Mouse (Mus musculus) B cell, adult 2 months (primary cell): ENCODE data around the gene Gfod1.

Source experiments
- DNase-seq, 2 experiments: peaks; one replicate each; pipeline ENCODE4 v3.0.0; 2022

Gfod1 gene

DNA sequence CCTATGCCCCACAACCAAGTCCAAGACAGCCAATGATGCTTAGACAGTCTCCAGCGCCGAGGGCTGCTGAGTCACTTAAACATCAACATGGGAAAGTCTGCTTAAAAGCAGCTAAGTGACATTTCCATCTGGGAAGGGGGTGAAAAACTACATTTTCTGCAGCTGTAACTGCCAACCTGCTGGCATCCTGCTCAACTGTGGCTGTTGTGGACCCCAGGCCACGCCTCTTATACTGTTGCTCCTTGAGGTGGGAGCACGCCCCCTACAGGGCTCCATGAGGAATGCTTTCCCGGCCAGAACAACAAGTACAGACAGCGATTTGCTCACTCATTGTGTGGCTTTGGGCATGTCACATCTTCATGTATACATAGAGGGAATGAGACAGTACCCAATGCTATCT is 106.8 kb downstream of the Gfod1 start:
- DNase-seq = peak; percentile 17 to 25

DNA sequence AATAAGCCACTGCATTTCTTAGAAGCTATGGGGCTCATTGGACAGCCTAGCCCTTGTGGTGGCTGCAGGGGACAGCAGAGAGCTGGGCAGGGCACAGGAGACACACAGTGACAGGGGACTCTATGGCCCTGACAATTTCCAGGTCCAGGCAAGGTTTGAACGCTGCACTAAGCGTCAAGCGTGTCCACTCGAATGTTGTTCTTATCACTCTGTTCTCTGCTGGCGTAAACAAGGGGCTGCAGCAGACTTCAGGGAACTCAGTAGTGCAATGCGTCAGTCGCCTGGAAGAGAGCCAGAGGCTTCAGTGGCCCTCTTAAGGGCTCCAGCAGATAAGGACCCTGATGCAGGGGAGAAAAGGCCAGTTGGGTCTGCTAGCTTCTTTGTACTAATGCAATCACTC is 108.0 kb downstream of the Gfod1 start:
- DNase-seq = no peak

DNA sequence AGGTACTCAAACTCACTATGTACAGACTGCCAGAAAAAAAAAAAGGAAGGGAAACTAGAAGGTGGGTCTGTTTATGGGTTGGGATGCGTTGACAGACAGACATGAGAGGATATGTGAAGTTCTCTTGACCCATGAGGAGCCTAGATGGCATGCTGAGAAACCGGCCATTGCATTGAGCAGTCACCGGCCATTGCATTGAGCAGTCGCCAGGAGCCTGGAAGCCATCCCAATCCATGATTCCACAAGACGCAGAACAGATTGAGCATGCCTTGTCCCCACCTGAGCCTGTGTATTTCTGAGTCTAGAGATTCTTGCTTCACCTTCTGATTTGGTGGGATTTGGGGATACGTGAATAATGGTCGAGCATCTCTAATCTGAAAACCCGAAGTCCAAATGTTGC is 110.0 kb downstream of the Gfod1 start:
- DNase-seq = no peak

DNA sequence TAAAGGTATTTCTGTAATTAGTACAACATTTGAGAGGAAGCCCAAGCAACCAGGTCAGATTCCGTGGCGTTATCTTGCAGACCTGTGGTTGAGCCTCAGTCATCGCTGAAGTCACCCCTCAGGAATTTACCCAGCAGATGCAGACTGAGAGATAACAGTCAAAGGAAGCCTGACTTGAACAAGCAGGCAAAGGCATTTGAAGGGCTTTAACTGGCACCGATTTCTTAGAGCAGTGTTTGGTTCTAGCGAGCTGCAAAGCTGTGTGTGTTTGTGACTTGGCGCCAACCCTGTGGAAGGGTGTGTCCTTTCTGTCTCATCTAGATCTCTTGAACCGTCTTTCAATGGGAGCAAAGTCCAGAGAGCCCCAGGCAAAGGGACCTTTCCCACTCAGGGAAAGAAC is 110.7 kb downstream of the Gfod1 start:
- no peak for DNase-seq

DNA sequence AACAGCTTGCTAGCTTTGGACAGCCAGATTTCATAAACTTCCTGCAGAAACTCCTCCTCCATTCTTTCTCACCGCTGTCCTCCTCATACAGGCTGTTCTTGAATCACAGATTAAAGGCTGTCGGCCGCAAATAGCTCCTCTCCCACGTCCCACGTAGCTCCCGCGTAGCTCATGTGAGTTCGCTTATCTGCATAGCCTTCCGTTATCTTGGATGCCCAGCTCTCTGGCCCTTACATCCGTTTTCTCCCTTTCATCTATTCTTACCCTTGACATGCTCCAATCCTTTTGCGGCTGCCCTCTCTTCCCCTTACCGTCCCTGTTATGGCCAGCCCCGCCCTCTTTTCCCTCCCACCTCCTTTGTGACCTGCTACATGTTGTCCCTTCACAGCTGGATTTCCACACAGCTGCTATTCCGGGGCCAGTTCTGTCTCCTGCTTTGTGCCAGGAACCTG is 112.2 kb downstream of the Gfod1 start:
- no peak for DNase-seq

DNA sequence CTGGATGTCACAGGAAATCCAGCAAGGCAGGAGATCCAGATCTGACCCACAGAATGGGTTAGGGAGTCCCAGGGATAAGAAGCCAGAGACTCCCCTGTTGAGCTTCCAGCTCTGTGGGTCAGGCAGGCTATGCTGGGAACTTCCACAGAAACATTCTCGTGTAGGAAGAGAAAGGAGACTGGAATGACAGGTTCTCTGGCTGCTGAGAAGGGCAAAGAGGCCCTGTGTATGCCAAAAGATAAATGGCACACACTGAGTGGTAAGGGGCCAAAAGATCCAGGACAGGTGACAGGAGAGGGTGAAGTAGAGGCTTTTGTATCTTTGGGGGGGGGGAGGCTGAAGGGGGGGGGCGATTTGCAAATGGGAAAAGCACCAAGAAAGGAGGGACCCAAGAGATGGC is 112.7 kb downstream of the Gfod1 start:
- DNase-seq = no peak

DNA sequence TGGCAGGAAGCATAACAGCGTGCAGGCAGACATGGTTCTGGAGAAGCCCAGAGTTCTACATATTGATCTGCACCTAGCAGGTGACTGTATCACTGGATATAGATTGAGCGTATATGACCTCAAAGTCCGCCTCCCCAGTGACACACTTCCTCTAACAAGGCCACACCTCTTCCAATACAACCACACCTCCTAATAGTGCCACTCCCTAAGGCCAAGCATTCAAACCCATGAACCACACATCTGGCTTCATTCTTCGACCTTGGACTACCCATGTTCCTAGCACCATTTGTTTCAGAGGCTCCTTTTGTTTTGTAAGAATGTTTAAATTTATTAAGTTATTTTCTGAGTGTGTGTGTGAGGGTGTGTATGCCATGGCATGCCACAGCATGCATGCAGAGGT is 116.2 kb downstream of the Gfod1 start:
- no peak for DNase-seq

DNA sequence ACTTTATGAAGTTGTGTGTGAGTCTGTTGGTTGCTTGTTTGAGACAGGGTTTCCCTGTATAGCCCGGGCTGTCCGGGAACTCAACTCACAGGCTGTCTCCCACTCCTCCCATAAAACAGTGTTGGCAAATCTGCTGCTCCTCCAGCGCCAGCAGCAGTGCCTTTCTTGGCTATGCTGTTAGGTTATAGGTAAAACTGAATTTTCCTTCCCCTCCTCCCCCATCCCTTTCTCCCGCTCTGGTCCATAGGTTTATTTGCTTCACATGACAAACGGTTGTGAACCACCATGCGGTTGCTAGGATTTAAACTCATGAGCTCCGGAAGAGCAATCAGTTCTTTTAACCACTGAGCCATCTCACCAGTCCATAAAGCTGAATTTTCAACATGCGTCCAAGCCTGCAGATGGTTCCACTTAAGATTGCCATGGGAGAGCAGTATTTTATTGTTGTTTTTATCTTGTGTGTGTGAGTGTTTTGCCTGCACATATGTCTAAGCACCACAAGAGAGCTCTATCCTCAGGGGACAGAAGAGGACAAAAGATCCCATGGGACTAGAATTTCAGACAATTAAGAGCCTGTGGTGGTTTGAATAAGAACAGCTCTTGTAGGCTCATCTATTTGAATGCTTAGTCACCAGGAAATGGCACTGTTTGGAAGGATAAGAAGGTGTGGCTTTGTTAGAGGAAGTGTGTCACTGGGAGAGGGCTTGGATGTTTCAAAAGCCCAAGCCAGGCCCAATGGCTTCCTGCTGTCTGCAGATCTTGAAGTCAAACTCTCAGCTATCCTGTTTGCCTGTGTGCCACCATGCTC is 120.5 kb downstream of the Gfod1 start:
- DNase-seq = no peak

DNA sequence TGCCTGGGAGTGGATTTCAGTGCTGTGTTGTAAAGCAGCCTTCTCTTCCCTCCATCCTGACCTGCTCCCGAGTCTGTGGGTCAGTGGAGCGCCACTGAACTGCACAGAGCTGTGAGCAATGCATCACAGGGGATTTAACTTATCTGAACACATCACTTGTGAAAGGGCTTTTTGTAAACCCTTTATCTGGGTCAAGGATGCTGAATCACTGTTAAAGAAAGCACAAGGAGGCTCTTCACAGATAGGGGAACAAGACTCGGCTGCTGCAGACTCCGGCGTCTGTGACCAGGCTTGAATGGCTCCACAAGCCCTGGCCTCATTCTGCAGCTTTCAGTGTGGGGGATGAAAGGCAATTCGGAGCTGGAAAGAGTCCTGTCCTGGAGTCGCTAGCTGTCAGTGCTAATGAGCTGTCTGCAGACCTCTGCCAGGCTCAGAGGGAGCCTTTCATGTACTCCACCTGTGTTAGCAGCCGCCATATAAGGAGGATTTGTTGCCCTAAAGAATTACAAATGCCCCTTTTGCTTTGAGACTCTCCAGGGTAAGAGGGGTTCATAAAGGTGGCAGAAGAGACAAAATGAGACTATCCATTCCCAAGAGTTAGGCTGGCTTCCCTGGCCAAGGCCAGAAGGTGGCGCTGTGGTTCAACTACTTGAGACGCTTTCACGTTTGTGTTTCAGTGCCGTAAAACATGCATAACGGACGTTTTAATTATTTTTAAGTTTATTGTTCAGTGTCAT is 121.3 kb downstream of the Gfod1 start:
- peak; percentile 88 for DNase-seq

DNA sequence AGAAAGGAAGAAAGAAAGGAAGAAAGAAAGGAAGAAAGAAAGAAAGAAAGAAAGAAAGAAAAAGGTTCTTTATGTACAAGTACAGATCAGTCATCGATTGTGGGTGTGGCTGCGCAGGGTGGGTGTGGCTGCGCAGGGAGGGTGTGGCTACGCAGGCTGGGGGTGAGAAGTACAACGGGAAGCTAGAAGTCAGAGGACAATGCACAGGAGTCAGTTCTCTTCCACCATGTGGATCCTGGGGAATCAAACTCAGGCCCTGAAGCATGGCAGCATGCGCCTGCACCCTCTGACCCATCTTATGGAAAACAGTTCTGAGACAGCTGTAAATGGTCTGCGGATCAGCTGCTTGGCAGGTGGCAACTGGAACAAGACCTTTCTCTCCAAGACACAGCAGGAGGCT is 122.9 kb downstream of the Gfod1 start:
- DNase-seq = no peak

DNA sequence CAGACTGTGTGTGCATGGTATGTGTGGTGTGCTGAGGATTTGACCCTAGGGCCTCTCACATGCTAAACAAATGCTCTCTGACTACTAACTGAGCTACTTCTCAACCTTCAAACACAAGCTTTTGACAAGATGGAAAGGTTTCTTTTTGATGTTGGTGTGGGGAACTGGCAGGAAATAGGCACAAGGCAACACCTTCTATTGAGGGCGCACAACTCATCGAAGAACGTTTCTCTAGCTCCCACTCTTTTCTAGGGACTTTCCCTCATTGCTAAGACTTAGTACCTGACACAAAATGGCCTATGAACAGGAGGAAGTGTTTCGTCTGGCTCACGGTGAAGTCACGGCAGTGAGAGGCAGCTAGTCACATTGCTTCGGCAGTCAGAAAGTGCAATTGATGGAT is 126.7 kb downstream of the Gfod1 start:
- no peak for DNase-seq

DNA sequence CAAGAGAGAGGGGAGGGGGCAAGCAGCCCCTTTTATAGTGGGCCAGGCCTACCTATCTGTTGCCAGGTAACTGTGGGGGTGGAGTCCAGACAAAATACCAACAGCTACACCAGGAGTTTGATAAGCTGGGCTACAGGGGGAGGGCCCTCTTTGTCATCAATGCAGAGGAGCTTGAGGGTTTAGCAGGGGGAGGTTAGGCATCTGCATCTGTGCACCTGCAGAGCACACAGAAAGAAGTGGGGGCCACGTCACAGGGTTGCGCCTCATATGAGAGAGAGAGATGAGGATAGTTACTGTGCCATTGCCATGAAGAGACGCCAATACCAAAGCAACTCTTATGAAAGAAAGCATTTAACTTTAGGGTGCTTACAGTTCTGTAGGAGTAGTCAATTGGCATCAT is 127.3 kb downstream of the Gfod1 start:
- no peak for DNase-seq

DNA sequence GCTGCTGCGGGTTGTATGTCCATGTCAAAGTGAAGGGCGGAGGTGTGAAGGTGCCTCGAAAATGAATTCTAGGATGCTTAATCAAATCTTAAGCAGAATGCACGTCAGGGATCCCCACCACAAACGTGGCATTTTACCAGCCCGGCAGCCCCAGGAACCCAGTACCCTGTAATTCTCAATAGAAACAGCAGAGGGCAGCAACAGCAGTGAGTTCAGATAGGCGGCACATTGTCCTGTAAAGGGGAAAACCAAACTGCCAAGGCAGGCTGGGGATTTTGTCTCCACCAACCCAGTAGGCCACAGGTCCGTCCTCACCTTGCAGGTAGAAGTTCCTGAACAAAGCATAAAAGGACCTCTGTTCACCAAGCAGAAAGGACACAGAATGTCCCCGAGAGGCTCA is 130.7 kb downstream of the Gfod1 start:
- peak; percentile 85 to 86 for DNase-seq

DNA sequence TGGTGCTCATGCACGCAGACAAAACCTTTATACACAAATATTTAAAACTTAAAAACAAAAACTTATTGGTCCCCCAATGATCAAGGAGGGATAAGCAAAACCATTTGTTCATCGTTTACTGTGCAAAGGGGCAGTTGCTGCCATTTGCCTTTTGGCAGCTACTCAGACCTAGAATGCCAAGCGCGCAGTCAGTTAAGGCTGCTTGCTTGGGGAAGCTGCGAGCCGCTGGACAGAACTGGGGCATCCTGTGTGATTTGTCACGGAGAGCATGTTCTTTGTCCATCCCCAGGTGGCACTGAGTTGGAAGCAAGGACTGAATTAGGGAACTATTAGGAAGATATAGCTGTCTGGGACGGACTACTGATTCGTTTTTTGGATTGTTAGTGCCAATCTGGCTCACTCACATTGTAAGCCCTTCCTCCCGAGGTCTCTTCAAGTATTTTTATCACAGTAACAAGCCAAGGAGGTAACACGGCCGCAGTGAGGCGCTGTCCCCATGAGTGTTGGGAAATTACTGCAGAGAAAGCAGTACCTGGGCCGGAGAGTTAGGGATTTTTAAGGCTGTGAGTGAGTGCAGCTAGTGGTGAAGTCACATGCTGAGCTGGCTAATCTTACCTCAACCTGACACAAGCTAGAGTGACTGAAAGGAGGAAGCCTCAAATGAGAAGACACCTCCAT is 131.8 kb downstream of the Gfod1 start:
- peak; percentile 32 to 40 for DNase-seq

DNA sequence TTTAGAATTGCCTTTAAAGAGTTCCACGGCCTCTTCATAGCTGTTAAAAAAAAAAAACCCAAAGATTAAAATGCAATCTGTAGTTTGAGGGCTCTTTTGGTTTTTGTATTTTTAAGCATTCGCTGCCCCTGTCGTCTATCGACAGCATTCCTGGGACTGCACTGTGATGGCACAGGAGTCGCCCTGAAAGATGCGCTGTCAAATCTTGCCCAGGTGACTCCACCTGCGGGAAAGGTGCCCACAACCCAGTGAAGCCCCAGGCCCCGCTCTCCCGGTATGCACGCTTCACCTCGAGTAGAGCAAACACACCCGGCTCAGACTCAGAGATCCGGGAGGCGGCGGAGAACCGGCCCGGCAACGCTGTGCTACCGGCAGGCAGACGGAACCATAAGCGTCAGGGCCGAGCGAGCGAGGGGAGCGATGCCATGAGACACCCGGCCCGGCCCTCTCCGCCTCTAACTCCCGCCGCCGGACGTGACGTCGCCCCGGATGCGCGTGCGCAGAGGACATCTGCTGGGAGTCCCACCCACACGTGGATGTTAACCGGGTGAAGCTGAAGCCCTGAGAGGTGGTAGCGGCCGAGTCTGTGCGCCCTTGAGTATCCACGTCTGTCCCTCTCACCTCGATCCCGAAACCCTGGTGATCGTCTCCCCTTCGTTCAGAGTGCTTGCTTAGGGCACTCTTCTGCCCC is 132.8 kb downstream of the Gfod1 start, which contains the start of gene Tbc1d7:
Gene Tbc1d7 (minus strand): TSS at position 482 of the 691 bp plus-strand sequence.
- DNase-seq = peak; percentile 99 to 100

DNA sequence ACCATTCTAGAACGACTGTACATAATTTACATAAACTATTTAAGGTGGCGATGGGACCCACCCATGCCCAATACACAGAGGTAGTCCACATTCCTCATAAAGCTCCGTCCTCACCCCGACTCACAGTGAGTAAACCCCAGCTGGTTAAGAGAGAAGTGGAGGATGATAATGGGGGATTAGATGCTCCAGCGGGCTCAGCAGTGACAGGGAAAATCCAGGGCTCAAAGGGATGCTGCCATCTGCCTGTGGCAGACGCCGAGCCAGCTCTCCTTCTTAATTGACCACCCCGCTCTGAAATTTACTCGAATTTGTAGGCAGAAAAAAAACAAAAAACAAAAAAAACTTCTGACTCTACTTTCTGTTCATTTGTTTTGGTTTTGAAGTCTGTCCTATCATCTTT is 136.3 kb downstream of the Gfod1 start:
- DNase-seq = no peak

DNA sequence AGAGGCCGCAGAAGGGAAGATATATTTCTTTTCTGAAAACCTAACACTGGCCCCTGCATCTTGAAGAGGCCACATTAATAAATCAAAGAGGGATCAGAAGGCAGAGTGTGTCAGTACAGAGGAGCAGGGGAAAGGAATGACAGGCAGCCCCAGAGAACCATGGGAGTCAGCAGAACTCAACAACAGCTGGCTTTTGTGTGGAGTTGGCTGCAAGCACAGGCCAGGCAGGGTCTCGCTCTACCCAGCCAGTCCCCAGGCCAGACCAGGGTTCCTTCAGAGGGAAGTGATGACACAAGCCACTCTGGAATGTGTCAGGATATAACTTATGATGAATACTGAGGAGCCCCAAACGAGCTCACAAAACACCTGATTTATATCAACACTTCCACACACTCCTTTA is 144.5 kb downstream of the Gfod1 start:
- DNase-seq = no peak

DNA sequence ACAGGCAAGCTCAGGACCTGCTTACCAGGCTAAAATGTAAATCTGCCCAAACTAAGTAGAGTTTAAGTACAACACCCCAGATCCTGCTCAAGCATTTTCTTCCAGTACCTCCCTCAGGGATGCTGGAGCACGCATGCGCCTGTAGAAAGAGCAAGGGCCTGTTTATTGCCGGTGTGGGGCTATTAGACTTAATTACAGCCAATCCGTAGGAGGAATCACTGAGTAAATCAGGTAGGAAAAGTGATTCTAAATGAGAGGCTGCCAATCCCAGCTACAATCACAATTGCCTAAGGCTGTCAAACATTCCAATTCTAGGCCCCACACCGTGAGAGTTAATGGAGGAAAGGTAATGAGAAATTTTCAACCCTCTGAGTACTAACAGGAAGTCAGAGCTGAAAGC is 145.7 kb downstream of the Gfod1 start:
- no peak for DNase-seq

DNA sequence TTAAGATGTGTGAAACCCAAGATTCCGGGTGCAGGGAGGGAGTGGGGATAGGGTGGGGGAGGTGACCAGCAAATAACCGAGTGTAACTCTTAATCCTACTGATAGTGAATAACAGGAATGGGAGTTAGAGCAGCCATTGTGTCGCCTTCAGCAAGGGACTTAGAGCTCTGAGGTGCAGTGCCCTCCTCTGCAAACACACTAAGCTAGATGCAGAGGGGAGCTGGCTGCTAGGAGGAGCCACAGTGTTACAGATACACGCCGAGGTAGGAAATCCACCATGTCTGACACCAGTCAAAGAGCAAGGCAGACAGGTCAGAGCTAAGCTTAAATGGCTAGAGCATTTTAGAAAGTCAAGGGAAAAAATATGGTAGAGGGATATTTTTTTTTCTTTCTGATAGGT is 146.6 kb downstream of the Gfod1 start:
- DNase-seq = no peak

DNA sequence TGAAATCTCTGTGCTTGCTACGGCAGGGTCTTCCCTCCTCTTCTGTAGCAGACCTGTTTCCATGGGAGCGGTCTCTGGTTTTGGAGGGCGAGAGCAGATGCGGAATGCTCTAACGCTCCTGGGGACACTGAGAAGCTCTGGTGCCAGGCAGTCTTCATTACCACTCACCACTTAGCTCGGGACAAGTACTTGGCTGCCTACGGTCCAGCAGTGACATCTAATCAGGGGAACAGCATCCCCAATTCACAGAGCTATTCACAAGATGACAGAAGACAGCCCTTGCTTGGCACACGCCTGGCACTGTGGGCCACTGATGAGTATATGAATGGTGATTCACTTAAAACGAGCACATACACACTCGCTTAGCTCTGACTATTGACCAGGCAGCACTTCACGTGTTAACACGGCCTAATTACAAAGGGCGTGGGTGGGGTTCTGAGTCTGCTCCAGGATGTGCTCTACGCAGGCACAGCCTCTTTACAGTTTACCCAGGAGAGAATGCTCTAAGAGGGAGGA is 151.9 kb downstream of the Gfod1 start:
- no peak for DNase-seq

DNA sequence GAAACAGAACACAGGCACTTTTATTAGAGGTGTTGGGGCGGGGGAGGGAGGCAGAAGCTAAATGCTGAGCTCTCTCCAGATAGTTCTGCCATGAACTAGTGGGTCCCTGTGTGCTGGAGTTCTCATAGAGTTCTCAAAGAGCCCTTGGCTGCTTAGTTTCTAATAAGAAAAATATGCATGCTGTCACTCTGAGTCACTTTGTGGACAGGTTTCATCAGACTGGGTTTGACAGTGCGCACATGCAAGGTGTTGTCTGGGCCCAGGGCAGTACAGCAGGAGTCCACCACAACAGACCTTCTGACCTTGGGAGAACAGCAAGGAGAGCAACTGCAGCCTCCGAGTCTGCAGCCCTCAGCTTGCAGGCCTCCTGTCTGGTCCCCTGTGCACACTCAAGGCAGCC is 154.3 kb downstream of the Gfod1 start:
- DNase-seq = no peak

DNA sequence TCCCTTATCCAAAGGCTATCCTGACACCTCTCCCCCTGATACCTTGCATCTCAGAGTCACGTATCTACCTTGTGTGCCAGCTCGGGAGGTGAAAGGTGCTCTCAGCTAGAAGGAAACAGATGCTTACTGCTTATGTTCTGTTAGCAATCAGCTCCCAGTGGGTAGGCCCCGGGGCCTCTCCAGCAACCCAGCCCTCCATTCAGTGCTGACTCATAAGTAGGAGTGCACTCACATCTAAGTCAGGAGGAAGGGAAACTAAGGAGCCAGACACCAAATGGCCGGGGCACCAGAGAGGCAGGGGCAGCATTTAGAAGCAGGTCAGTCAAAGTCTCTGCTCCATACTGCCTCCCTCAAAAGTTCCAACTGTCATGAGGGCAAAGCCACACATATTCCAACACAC is 155.3 kb downstream of the Gfod1 start:
- no peak for DNase-seq
